Mouse (Mus musculus) small intestine, adult 2 months (tissue): Measurements from ENCODE around the gene Scn3b.

Experiments used
- CTCF ChIP-seq: fragments of 200-500 bp; IDR thresholded peaks from 2 replicates; pipeline ENCODE4 v1.5.1; 2012; ENCODE audit warnings: low read depth, mild to moderate bottlenecking, control low read depth, inconsistent platforms, low read length, moderate library complexity, mixed read lengths; ENCODE audit not compliant: insufficient replicate concordance, insufficient read length; ENCODE audit errors: extremely low read depth
- POLR2A ChIP-seq: fragments of 200-500 bp; IDR thresholded peaks from 2 replicates; pipeline ENCODE4 v1.6.1; 2012; ENCODE audit warnings: low read depth, mild to moderate bottlenecking, control low read depth, inconsistent platforms, low read length, moderate library complexity

GRCm38 (mm10) chr9:40304243-40304642, 35.2 kb downstream of the Scn3b start:
- TF ChIP-seq CTCF (no peak), POLR2A (no peak)
